Mouse (Mus musculus) brain, embryonic 18.5 days (tissue): ENCODE measurements around the gene Knstrn.

Experiments
- DNase-seq: peaks from one replicate; pipeline ENCODE4 v3.0.0-alpha.2; 2012; ENCODE audit warnings: low read depth, low spot score

The Knstrn gene

GRCm38 (mm10) chr2:118813981-118814836 is at the start of gene Knstrn:
Gene Knstrn (plus strand): TSS chr2:118814003.
- DNase-seq = peak; percentile 74

- DNase-seq = no peak
Measured at GRCm38 (mm10) chr2:118764094-118764831, 49.5 kb upstream of the Knstrn start.

- DNase-seq = no peak
Measured at GRCm38 (mm10) chr2:118764875-118765274, 48.9 kb upstream of the Knstrn start.

GRCm38 (mm10) chr2:118766041-118767033 is 47.5 kb upstream of the Knstrn start:
- no peak for DNase-seq

GRCm38 (mm10) chr2:118772158-118772874 is 41.5 kb upstream of the Knstrn start, which contains the start of gene Phgr1:
Gene Phgr1 (plus strand): TSS chr2:118772769.
- DNase-seq = no peak

GRCm38 (mm10) chr2:118774536-118774935 is 39.3 kb upstream of the Knstrn start:
- DNase-seq = no peak

GRCm38 (mm10) chr2:118775396-118775795 is 38.4 kb upstream of the Knstrn start:
- no peak for DNase-seq

GRCm38 (mm10) chr2:118775846-118776245 is 38.0 kb upstream of the Knstrn start:
- DNase-seq = no peak

- no peak for DNase-seq
Measured at GRCm38 (mm10) chr2:118776295-118776694, 37.5 kb upstream of the Knstrn start.

GRCm38 (mm10) chr2:118778418-118778817 is 35.4 kb upstream of the Knstrn start:
- DNase-seq = no peak

- no peak for DNase-seq
Measured at GRCm38 (mm10) chr2:118779065-118779464, 34.7 kb upstream of the Knstrn start.

GRCm38 (mm10) chr2:118779504-118780480 is 34.0 kb upstream of the Knstrn start, which contains the start of gene Disp2:
Gene Disp2 (plus strand): TSS chr2:118779719.
- peak; percentile 88 for DNase-seq

- no peak for DNase-seq
Measured at GRCm38 (mm10) chr2:118781115-118781514, 32.7 kb upstream of the Knstrn start.

GRCm38 (mm10) chr2:118782303-118782702 is 31.5 kb upstream of the Knstrn start:
- DNase-seq = no peak

GRCm38 (mm10) chr2:118783093-118783492 is 30.7 kb upstream of the Knstrn start:
- DNase-seq = no peak

- DNase-seq = no peak
Measured at GRCm38 (mm10) chr2:118783663-118784062, 30.1 kb upstream of the Knstrn start.

GRCm38 (mm10) chr2:118786525-118786924 is 27.3 kb upstream of the Knstrn start:
- no peak for DNase-seq

- DNase-seq = no peak
Measured at GRCm38 (mm10) chr2:118789501-118789900, 24.3 kb upstream of the Knstrn start.

GRCm38 (mm10) chr2:118790221-118790550 is 23.6 kb upstream of the Knstrn start:
- DNase-seq = no peak
